Comparison of ENCODE assay signal across 8 mouse cellular contexts in the genomic region with DNA sequence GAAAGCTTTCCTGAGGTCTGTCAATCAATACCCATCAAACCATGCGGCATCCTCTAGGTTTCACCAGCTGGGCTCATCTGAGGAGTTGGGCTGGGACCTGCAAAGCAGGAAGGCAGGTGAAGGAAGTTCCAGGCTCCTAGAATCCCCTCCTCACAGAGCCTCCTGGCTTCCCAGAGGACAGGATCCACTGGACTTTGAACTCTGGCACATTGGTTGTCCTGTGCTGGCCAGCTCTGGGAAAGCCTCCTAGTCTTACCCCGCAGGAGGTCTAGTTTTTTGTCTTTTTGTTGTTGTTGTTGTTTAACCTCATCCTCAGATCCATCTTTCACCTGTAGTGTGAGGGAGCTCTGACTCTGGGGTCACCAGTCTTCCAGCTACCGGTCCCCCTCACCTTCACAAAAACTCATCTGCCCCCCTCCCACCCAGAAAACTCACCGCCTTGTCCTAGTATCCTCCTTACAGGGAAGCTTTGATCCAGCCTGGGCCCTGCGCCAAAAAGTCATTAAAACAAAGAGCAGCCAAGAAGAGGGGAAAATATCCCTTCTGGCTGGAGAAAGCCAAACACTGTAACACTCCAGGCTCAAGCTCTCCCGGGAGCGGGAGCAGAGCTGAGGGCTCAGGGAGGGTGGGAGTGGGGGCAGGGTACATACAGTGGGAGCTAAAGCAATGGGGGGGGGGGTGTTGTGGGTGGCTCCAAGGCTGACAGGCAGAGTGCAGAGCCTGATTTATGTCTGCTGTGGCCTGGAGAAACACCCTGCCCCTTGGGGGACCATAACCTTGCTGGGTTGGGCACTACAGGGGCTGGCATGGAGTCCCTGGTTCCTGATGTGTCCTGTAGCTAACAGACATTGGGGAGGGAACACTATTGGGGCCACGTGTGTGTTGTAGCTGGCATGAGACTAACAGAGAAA.
DNase-seq lines count a peak whose midpoint lies in the region; ATAC-seq lines count a peak whose summit lies in the region.

No protein-coding gene starts in this region.

- peaks cover 42% of the 10 kb centered on the region for H3K4me1 ChIP-seq in embryonic facial prominence, embryonic 15.5 days
- H3K4me1 ChIP-seq in heart, embryonic 12.5 days (replicated peaks): peaks cover 38% of the 10 kb centered on the region
- H3K4me1 ChIP-seq in kidney, embryonic 14.5 days (ENCODE audit: control insufficient read depth, insufficient read depth, low read length): peaks cover 27% of the 10 kb centered on the region

- DNase-seq in embryo, embryonic 11 days: peak; percentile 47
- DNase-seq in embryo, embryonic 10.5 days (ENCODE audit: low spot score): no peak
- peak; percentile 66 to 81 for DNase-seq in lung, adult 18-20 months
- DNase-seq in ovary, postnatal 36 days (ENCODE audit: low spot score): peak; percentile 72

- H3K9me3 ChIP-seq in embryonic facial prominence, embryonic 15.5 days (replicated peaks): no peaks in the 10 kb centered on the region
- H3K9me3 ChIP-seq in heart, embryonic 12.5 days (replicated peaks): no peaks in the 10 kb centered on the region
- H3K9me3 ChIP-seq in kidney, embryonic 14.5 days (ENCODE audit: control insufficient read depth, low read length): 0 out of 2 replicates have a peak, but pooled peaks cover 1% of the 10 kb centered on the region

- peak; percentile 61; the same call in 1 of the 2 replicates for ATAC-seq in embryonic facial prominence, embryonic 15.5 days (ENCODE audit: insufficient number of reproducible peaks, low FRiP score, low TSS enrichment, low read depth)
- peak; percentile 68 for ATAC-seq in heart, embryonic 12.5 days (ENCODE audit: insufficient number of reproducible peaks, low FRiP score)
- peak; percentile 84 for ATAC-seq in kidney, embryonic 14.5 days (ENCODE audit: low FRiP score, low TSS enrichment)
- no peak for ATAC-seq in monocyte, adult 5-6 weeks (replicated peaks; ENCODE audit: insufficient number of reproducible peaks, low FRiP score, low TSS enrichment, poor library complexity, severe bottlenecking)

- H3K9ac ChIP-seq in embryonic facial prominence, embryonic 15.5 days: no peak overlapping the region
- H3K9ac ChIP-seq in heart, embryonic 12.5 days: no peak overlapping the region
- no peak overlapping the region for H3K9ac ChIP-seq in kidney, embryonic 14.5 days (ENCODE audit: low read depth, low read length)

- peak overlapping the region; percentile 75 for H3K27ac ChIP-seq in embryonic facial prominence, embryonic 15.5 days (replicated peaks)
- peak overlapping the region; percentile 55 for H3K27ac ChIP-seq in heart, embryonic 12.5 days (ENCODE audit: poor library complexity, severe bottlenecking)
- peak overlapping the region; percentile 59 for H3K27ac ChIP-seq in kidney, embryonic 14.5 days (ENCODE audit: low read depth, low read length)

- no peaks in the 10 kb centered on the region for H3K36me3 ChIP-seq in embryonic facial prominence, embryonic 15.5 days
- no peaks in the 10 kb centered on the region for H3K36me3 ChIP-seq in heart, embryonic 12.5 days
- H3K36me3 ChIP-seq in kidney, embryonic 14.5 days (ENCODE audit: control insufficient read depth, insufficient read depth, low read length): no peaks in the 10 kb centered on the region

- WGBS in embryonic facial prominence, embryonic 15.5 days: 20% methylated on average over 8 of the region's 8 CpGs
- WGBS in heart, embryonic 12.5 days: 26% methylated on average over 8 of the region's 8 CpGs
- WGBS in kidney, embryonic 14.5 days: 21% methylated on average over 8 of the region's 8 CpGs

- no peak overlapping the region for H3K4me3 ChIP-seq in embryonic facial prominence, embryonic 15.5 days (replicated peaks)
- no peak overlapping the region for H3K4me3 ChIP-seq in heart, embryonic 12.5 days
- no peak overlapping the region for H3K4me3 ChIP-seq in kidney, embryonic 14.5 days (ENCODE audit: low read length)

- no peaks in the 10 kb centered on the region for H3K27me3 ChIP-seq in embryonic facial prominence, embryonic 15.5 days
- H3K27me3 ChIP-seq in heart, embryonic 12.5 days (replicated peaks): no peaks in the 10 kb centered on the region
- H3K27me3 ChIP-seq in kidney, embryonic 14.5 days (ENCODE audit: control insufficient read depth, insufficient read depth, low read length): no peaks in the 10 kb centered on the region

- H3K4me2 ChIP-seq in embryonic facial prominence, embryonic 15.5 days (replicated peaks): no peak overlapping the region
- H3K4me2 ChIP-seq in heart, embryonic 12.5 days: 0 out of 2 replicates have a peak overlapping the region, but pooled peaks have one; percentile 5
- H3K4me2 ChIP-seq in kidney, embryonic 14.5 days (replicated peaks; ENCODE audit: low read depth, low read length): no peak overlapping the region
